Mouse (Mus musculus) CD4-positive, CD25-positive, alpha-beta regulatory T cell, adult 4 months (primary cell): Measurements from ENCODE around the gene Lemd2. TPM values are rescaled to one million over a fixed set of nuclear protein-coding genes. Genes with fewer than 3 reads are reported as not detected.
"Not testable (repeated sequence)": the region's sequence is repeated elsewhere in the genome, so short reads cannot be mapped to it uniquely, and the experiment has no call there.

ENCODE experiments used
- ATAC-seq: one replicate; pipeline ENCODE4 v1.8.0; 2017
- polyA plus RNA-seq, 2 experiments: library from polyadenylated mRNA; unstranded; fragments of 100-300 nt; shearing (Covaris generic); gene quantifications; one replicate each; pipeline ENCODE4 v1.2.1; 2017

Gene Lemd2
- polyA plus RNA-seq, result 10 to 100 TPM; 10.7 to 11.4 TPM

DNA sequence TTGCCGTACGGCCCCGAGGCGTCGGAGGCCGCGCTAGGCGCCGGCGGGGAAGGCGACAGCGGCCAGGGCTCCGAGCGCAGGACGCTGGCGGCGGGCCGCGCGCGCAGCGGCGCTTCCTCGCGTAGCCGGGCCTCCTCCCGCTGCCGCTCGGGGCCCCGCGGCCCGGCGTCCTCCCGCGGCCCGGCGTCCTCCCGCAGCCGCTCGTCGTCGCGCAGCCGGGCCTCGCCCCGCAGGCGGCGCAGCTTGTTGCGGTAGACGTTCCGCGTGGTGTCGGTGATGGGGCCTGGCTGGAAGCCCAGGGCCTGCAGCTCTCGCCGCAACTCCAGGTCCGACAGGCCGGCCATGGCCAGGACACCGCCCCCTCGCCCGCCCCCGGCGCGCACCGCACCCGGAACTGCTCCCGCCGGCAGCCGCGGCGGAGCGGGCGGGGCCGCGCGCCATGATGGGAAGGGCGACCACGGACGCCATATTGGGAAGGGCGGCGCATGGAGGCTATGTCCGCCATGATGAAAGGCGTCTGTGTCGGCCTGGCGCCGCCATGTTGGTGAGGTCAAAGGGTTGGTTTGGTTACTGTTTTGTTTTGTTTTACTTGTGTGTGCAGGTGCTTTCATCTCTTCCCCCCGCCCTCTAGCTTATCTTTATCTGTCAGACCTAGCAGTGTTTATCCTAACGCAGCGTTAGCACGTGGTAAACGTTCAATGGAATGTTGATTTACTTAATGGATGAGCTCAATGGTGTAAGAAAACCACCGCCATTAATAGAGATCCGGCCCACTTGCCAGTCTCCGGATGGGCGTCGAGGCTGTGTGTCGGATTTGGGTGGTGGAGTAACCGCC lies at the start of gene Lemd2:
Gene Lemd2 (minus strand): TSS at position 395 of the 835 bp plus-strand sequence.
- ATAC-seq, result peak; percentile 89

DNA sequence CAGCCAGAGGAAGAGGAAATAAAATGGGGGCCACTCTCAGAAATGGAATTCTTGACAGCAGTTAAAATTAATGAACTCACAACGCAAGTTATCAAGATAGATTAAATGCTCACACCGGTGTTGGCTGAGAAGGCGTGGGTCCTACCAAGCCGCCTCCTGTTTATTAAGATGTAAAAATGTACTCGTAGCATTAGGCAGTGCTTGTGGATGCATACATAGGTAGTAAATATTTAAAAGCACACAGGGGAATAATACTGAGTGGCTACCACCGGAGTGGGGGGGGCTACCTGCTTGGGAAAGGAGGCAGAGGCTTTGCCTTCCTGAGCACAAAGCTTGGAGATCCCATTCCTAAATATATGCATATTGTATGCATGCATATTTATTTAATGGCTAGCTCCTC lies 46.9 kb upstream of the Lemd2 start:
- ATAC-seq, result no peak

DNA sequence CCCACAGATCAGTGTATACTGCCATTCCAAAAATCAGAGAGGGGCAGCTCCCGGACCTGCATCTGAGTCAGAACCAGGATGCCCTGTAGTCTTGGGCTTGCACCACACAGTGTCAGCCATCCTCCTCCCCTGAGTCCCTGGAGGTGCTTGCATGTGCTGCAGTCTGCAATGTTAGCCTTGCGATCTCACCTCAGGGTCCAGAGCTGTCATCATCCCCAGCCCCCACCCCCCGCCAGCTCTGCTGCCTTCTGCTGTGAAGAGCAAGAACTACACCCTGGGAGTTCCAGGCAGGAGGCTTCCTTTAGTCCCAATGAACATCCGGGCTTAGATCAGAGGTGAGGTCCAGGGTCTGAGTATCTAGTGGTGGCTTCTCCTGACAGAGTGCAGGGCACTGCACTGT lies 46.2 kb upstream of the Lemd2 start:
- ATAC-seq, result no peak

DNA sequence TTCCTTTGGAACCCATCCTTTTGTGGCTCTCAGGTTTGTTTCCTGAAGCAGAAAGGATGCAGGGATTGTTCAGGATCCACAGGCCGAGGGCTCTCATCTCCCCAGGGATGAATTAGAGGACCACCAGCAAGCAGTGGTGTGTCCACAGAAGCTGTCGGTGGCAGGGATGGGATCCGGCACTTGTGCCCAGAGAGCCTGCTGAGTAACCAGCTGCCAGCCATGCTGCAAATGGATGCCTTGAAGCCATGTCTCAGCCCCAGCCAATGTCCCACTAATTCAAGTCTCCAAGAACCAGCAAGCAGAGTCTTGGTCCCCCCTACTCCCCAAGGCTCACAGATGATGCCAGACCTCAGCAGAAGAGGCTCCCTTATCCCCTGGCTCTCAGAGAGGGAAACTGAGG lies 44.8 kb upstream of the Lemd2 start:
- no peak for ATAC-seq

DNA sequence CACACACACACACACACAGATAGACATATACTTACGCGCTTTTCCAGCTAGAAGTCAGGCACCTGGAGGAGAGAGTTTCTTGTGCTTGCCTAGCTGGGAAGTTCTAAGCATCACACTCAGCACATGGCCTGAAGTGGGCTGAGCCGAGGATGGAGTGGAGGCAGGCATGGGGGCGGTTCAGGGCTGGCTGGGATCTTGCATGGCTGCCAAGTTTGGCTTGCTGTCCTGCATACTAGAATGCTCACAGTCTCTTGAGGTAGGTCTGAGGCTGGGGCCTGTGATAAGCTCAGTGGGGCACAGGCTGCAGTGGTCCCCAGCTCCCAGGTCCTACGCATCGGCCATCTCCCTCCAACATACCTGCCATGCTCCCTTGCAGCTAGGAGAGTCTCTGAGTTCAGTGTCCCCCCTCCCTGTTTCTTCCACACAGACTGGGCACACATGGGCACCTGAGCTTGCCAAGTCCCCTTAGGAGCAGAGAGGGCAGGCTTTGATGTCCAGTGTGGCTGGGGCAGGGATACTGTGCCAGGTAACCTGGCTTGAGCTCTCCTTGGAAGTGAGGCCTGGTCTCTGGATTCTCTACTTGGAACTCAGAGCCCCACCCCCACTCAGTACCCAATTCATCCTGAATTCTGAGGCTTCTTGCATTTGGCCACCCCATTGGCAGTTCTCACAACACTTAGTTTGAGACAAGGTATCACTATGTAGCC lies 43.6 kb upstream of the Lemd2 start:
- ATAC-seq, result no peak

DNA sequence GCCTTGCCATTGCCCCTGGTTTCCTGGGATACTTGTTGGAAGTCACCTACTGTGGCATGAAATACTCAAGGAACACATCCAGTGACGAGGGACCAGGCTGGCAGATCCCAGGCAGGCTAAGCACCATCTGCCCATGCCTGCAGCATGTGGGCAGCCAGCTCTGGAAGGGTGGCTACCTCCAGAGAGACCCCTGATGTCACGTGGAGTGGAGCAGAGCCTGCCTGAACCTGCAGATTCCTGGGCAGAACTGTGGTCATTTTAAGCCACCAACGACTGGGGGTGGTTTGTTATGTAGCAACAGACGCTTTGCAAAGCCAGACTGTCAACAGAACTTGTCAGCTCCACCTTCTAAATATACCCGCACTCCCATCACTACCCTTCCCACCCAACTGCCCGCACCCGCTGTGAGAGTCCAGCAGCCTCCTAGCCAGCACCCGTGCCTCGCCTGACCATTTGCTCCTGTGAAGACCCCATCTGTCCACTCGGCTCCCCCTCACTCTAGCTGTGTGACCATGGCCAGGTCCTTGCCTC lies 41.6 kb upstream of the Lemd2 start:
- no peak for ATAC-seq

DNA sequence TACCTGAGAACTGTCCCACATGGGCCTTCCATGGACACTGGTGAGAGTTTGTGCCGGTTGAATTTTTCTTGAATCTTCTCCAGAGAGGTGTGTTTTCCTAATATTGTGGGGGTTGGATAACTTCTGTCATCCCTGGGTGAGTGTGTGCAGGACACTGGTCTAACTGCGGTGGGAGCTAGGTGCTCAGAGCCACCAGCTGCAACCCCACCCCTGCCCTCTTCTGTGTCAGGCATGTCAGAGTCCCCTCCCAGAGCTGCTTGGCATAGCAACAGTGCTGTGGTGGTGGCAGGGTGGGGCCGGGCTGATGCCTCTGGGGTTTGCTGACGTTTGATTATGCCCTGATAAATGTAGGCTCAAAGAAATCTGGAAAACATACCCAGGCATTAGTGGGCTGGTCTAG lies 40.6 kb upstream of the Lemd2 start:
- ATAC-seq, result no peak

DNA sequence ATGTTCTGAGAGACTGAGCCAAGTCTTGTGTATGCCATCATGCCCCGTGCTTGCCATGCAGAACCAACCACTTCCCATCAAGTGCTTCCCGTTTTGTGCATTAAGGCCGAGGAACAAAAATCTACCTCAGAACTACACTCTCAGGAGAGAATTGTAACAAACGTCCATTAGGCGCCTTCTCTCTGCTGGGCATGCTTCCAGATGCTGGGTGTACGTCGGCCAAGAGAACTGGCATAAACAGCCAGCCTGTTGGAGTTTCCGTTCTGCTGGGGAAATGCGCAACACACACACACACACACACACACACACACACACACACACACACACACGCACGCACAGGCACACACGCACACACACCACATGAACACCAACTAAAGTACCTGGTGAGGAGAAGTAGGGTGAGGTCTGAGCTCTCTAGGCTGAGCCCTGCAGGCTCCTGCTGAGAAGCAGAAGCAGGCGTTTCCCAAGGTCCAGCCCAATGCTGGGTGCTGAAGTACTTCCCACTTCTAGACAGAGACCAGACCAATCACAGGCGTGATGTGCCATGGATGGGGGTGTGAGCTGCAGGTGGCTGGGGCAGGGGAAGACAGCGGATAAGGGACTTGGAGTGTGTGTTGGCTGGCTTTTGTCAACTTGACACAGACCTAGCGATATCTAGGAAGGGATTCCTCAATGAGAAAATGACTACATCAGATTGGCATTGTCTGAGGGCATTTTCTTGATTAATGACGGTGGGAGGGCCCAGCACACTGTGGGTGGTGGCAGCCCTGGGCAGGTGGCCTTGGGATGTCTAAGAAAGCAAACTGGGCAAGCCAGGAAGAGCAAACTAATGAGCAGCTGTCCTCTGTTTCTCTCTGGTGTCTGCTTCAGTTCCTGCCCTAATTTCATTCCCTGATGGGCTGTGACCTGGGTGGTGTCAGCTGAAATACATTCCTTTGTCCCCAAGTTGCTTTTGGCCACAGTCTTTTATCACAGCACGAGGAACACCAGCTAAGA lies 38.2 kb upstream of the Lemd2 start:
- no peak for ATAC-seq

DNA sequence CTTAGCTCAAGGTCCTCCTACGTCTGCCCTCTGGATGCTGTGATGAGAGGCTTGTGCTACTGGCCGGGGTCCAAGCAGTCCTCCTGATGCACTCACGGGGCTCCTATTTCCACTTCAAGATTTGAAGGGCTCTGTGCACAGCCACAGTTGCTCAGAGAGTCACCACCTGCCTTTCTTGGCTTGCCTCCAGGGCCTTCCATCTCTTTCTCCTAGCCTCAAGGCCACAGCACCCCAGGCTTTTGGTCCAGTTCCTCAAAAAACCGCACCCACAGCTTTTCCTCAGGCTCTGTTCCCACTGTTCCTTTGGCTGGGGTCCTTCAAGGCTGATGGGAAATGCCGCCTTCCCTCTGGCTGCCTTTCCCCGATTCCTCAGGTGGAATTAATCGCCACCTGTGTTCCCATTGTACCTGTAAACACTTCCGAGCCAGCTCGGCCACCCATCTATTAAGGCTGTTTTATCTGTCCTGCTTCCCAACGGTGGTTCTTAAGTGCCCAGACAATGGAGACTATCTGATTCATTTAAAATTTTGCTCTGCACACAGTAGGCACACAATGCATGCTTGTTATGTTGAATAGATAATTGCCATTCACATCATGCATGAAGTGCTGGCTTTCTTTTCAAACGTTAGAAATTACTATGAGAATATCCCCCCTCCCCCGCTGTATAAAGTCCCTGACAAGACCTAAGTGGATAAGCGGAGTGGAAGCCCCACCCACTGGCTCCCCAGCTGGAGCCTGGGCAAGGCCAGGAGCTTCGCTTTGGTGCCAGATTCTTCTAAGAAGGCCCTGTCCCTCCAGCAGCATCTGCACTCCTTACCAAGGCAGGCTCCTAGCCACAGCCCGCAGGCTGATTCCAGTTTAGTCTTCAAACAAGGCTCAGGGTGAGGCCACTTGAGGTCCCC lies 36.5 kb upstream of the Lemd2 start:
- ATAC-seq, result no peak

DNA sequence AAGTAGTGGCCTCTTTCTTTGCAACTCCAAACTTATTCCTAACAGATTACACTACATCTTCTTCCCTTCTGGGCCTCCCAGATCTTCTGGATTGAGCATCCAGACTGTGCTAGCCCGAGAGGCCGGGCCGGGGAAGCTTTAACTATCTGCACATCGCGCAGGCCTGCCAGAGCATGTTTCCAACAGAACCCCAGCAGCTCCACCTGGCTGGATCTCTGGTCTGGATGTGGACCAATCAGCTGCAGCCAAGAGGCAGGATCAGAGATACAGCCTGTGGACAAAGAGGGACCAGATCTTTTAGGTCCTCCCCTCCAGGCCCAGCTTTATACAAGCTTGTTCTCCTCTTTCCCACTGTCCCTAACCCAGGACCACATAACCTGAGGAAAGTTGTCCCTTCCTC lies 35.7 kb upstream of the Lemd2 start:
- no peak for ATAC-seq

DNA sequence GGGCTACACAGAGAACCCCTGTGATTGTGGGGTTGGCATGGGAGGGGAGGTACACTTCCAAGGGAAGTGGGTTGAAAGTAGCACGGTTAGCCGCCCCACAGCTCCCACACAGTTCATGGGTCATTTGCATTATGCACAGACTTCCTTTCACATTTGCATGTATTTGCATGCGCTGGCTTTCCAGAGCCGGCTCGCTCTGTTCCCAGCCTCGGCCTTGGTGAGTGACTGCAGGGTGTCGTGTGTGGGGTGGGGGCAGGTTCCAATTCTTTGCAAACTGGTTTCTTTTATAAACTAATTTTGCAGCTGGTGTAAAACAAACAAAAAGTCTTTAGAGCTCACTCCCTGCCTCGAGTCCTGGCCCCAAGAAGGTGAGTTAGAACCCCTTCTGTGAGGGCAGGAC lies 34.4 kb upstream of the Lemd2 start:
- ATAC-seq, result no peak

DNA sequence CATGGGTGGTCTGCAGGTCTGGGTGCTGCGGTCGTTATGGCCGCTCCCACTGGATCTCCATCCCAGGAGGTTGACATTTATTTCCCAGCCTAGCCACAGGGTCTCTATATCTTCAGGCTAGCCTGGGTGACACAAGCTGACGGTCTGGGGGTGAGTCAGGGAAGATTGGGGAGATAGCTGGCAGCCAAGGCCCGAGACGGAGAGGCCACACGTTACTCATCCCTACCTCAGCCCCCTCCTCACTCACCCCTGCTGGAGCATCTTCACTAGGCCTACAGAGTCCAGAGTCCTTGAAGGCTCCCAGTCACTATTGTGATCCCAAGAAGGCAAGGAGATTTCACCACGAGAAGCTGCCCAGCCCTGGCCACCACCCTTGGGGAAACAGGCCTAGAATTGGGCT lies 33.5 kb upstream of the Lemd2 start:
- ATAC-seq, result no peak

DNA sequence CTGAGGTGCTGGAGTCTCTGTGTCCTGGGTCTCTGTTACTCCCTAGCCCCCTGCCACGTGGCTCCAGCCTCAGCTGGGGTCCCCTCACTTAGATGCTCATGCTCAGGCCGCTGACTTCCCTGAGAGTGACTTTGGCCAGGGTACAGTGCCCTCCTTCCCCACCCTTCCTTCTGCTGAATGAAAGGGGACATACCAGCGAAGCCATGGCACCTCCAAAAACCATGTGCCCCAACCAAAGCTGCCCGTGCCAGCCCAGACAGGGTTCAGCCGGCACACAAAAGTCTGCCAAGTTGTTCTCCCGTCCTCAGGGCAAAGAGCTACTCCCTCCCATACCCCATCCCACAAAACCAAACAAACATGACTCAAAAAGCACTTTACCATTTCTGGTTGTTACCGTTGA lies 29.0 kb upstream of the Lemd2 start:
- ATAC-seq, result no peak

DNA sequence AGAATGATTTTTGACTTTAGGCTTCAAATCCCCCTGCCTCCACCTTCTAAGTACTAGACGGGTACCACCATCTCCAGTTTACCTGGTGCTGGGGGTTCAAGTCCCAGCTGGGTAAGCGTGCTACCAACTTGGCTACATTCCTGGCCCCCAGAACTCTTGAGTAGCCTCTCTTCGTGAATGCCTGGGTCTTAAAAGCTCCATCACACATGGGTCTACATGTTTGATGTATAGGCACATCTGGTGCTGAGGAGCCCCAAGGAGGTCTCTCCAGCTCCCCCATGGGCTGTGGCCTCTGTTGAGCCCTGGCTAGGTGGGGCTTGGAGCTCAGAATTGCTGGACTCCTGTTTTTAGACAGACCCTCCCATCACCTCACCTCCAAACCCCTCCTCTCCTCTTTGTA lies 27.9 kb upstream of the Lemd2 start:
- no peak for ATAC-seq

DNA sequence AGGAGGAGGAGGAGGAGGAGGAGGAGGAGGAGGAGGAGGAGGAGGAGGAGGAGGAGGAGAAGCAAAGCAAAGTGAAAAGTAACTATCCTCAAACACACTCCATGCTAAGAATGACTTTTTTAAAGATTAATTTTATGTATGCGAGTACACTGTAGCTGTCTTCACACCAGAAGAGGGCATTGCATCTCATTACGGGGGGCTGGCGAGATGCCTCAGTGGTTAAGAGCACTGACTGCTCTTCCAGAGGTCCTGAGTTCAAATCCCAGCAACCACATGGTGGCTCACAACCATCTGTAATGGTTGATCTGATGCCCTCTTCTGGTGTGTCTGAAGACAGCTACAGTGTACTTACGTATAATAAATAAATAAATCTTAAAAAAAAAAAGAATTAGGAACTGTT lies 27.3 kb upstream of the Lemd2 start:
- ATAC-seq, result not testable (repeated sequence)

DNA sequence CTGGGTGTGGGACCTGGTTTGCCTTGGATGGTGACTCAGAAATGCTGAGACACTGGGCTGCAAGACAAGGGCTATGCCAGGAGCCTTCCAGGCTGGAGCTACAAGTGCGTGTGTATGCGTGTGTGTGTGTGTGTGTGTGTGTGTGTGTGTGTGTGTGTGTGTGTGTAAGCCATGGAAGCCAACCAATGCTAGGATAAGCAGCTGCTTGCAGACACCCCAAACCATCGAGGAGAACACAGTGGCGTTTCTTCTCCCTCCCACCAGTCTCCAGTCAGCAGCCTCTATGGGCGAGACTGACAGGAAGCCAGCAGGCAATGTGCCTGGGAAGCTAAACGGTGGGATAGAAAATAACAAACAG lies 26.9 kb upstream of the Lemd2 start:
- no peak for ATAC-seq

DNA sequence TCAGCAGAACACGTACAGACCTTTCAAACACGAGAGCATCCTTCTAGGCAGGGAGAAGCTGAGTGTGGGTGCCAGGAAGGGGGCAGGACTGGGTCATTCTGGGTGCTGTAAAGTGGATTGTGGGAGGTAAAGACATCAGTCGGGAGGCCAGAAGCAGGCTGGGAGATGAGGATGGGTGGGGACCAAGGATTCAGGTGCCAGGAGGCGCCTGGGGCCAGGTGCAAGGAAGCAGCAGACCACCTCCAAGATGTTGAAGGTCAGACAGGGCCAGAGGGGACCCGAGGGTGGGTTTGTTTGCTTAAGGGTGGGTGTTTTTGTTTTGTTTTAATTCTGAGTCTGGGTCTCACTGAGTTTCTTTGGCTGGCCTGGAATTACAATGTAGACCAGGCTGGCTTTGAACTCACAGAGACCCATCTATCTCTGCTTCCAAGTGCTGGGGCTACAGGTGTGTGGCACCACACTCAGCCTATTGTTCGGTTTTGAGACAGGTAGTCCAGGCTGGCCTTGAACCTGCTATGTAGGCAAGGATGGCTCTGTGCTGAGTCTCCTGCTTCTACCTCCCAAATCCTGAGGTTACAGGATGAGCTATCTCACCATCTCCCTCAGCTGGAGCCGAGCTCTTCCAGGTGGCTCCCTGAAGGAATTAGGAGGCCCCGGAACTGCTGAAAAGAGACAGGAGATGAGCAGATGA lies 26.3 kb upstream of the Lemd2 start:
- no peak for ATAC-seq

DNA sequence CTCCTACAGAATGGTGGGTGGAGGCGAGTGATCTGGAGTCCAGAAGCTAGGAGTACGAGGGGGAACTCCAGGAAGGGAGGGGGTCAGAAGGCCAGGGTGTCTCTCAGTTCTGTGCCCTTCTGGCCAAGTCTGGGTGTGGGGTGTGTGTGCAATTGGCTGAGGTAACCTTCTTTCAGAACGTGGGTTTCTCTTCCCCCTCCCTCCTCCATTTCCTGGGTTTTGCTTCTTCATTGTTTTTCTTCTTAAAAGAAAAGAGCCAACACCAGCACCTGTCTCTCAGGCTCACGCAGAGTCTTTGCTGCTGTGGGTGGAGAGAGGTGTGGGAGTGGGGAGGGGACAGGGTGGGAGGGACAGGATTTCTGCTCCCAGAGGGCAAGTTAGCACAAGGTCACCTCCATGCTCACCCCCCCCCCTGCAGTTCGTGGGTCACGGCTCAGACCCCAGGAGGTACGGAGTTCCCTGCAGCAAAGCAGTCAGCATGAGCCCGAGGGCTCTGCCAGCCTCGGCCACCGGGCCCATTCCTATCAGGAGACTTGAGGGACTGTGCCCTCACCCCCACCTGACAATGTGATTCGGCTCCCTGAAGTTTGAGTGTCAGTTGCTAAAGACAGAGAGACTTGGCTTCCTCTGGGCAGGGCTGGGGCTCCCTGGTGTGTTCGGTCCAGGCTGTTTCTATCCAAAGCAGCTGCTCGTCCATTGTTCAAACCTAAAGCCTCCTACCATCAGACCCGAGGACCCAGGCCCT lies 25.6 kb upstream of the Lemd2 start:
- no peak for ATAC-seq

DNA sequence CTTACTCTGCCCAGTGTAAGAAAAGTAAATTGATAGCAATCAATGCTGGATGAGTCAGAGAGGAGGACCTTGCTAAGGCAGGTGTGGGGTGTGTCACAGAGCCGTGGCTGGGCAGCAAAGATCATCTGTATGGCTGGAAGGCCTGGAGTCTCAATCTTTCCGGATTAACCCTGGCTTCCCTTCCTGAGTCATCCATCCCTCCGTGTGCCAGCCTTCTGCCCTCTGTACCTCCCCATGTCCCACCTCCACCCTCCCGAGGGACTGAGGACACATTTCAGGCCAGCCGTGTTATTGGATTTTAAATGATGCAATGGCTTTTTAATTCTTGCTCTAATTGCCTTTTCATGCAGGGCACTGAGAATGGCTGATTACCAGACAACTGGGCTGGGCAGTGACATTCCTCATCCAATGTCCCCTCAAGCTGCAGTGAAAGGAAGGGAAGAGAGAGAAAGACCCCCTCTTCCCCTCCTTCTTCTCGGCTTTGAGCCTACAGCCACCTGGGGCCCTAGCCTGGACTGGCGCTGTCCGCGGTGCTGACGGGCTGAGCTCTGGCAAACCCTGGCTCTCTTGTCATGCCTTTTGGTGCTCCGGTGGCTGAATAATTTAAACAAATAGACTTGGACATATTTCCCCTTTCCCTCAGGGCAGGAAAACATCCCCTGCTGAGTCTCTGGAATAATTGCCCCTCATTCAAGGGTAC lies 24.1 kb upstream of the Lemd2 start:
- no peak for ATAC-seq

DNA sequence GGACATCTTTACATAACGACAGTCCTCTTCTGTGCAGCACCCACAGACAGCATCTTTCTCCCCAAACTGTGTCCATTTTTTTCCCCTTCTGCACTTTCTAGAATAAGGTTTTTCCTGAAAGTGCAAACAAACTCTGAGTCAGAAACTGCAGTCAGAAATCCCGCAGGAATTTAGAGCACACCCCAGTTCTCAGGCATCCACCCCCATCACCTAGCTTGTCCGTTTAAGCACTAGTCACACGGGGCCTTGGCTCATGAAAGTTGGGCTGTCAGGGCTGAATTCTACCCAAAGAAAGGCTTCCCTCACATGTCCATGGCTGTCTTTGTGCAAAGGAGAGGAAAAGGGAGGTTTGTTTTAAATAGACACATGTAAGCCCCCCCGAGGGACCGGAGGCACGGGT lies 23.0 kb upstream of the Lemd2 start:
- ATAC-seq, result no peak
